Mouse (Mus musculus) CH12.LX (cell line): ENCODE measurements around the gene Sec63. TPM values are rescaled to one million over a fixed set of nuclear protein-coding genes. Genes with fewer than 3 reads are reported as not detected.
A peak's percentile ranks its signal among the peaks of the same experiment; 100 is the strongest.

ENCODE experiments used
- DNase-seq: peaks from one replicate; pipeline ENCODE4 v3.0.0-alpha.2; 2013; ENCODE audit errors: extremely low read depth
- H3K27ac ChIP-seq: 2 replicates; pipeline ENCODE4 v1.5.1; 2012; ENCODE audit warnings: low read depth, mild to moderate bottlenecking, control low read depth, moderate library complexity; ENCODE audit not compliant: insufficient read depth
- H3K27me3 ChIP-seq: replicated peaks from 2 replicates; pipeline ENCODE3; 2012; ENCODE audit warnings: inconsistent platforms
- H3K36me3 ChIP-seq, 2 experiments: replicated peaks in 1 of 2; 2 replicates each; pipeline versions ENCODE3 to v1.6.1; 2012; ENCODE audit warnings: inconsistent platforms in 1 of 2, low read length in 1 of 2, mild to moderate bottlenecking in 1 of 2, mixed read lengths in 1 of 2, moderate library complexity in 1 of 2; ENCODE audit not compliant: control insufficient read depth in 1 of 2, insufficient read depth in 1 of 2
- H3K4me1 ChIP-seq, 2 experiments: 2 replicates each; pipeline ENCODE4 v1.6.1; 2012; ENCODE audit warnings: inconsistent platforms in 1 of 2, moderate library complexity in 1 of 2; ENCODE audit not compliant: insufficient read depth in 2 of 2, control insufficient read depth in 1 of 2
- H3K4me2 ChIP-seq: 2 replicates; pipeline ENCODE4 v1.6.1; 2012; ENCODE audit warnings: low read depth, mild to moderate bottlenecking, control low read depth; ENCODE audit not compliant: poor library complexity, insufficient read depth, severe bottlenecking
- H3K4me3 ChIP-seq, 3 experiments: fragments of 150-350 bp in 1 of 3; sonication (generic) in 1 of 3; replicated peaks in 1 of 3; 2 replicates each; pipeline versions ENCODE3 to v1.5.1; 2011 to 2012; ENCODE audit warnings: low read depth in 2 of 3, low read length in 2 of 3, mild to moderate bottlenecking in 2 of 3, moderate library complexity in 2 of 3, control low read depth in 1 of 3, improper control_type of control experiment in 1 of 3, inconsistent platforms in 1 of 3, mixed read lengths in 1 of 3; ENCODE audit not compliant: poor library complexity in 1 of 3
- H3K79me2 ChIP-seq: replicated peaks from 2 replicates; pipeline ENCODE4 v1.6.1; 2012; ENCODE audit warnings: mild to moderate bottlenecking, moderate library complexity; ENCODE audit not compliant: control insufficient read depth, poor library complexity, insufficient read depth, severe bottlenecking; ENCODE audit errors: extremely low read depth
- H3K9ac ChIP-seq: 2 replicates; pipeline ENCODE4 v1.6.1; 2012; ENCODE audit warnings: low read depth, mild to moderate bottlenecking, control low read depth, moderate library complexity; ENCODE audit not compliant: insufficient read depth
- H3K9me3 ChIP-seq: replicated peaks from 2 replicates; pipeline ENCODE3; 2012; ENCODE audit warnings: low read length, inconsistent platforms, mixed read lengths
- BHLHE40 ChIP-seq: IDR thresholded peaks from 2 replicates; pipeline ENCODE4 v1.6.1; 2011; ENCODE audit warnings: mild to moderate bottlenecking, low read depth, low read length, improper control_type of control experiment
- CTCF ChIP-seq, 2 experiments: IDR thresholded peaks in 1 of 2; conservative IDR thresholded peaks in 1 of 2; 2 replicates each; pipeline ENCODE4 v1.5.1; 2011 to 2012; ENCODE audit warnings: low read depth in 2 of 2, low read length in 2 of 2, improper control_type of control experiment in 1 of 2, inconsistent platforms in 1 of 2, mild to moderate bottlenecking in 1 of 2, moderate library complexity in 1 of 2
- E2F4 ChIP-seq: IDR thresholded peaks from 2 replicates; pipeline ENCODE4 v1.6.1; 2011; ENCODE audit warnings: low read depth, low read length, improper control_type of control experiment; ENCODE audit not compliant: insufficient replicate concordance
- ETS1 ChIP-seq: conservative IDR thresholded peaks from 2 replicates; pipeline ENCODE4 v1.6.1; 2012; ENCODE audit warnings: low read depth, mild to moderate bottlenecking, inconsistent platforms, low read length, improper control_type of control experiment, moderate library complexity
- GABPA ChIP-seq: IDR thresholded peaks from 2 replicates; pipeline ENCODE4 v1.6.1; 2012; ENCODE audit warnings: low read depth, low read length, improper control_type of control experiment, inconsistent platforms; ENCODE audit not compliant: insufficient replicate concordance
- IRF4 ChIP-seq: IDR thresholded peaks from 2 replicates; pipeline ENCODE4 v1.6.1; 2014; ENCODE audit warnings: low read depth, mild to moderate bottlenecking, inconsistent platforms, low read length, improper control_type of control experiment
- JUND ChIP-seq: conservative IDR thresholded peaks from 2 replicates; pipeline ENCODE4 v1.6.1; 2011; ENCODE audit warnings: low read depth, low read length, improper control_type of control experiment
- KAT2A ChIP-seq: IDR thresholded peaks from 2 replicates; pipeline ENCODE4 v1.6.1; 2012; ENCODE audit warnings: low read length, improper control_type of control experiment, inconsistent platforms; ENCODE audit not compliant: insufficient replicate concordance
- MAFK ChIP-seq: IDR thresholded peaks from 2 replicates; pipeline ENCODE4 v1.6.1; 2011; ENCODE audit warnings: low read length, improper control_type of control experiment; ENCODE audit not compliant: insufficient replicate concordance
- MAX ChIP-seq: IDR thresholded peaks from 2 replicates; pipeline ENCODE4 v1.6.1; 2011; ENCODE audit warnings: low read length, improper control_type of control experiment
- MXI1 ChIP-seq: IDR thresholded peaks from 2 replicates; pipeline ENCODE4 v1.6.1; 2011; ENCODE audit warnings: mild to moderate bottlenecking, low read depth, low read length, improper control_type of control experiment
- MYC ChIP-seq: IDR thresholded peaks from 2 replicates; pipeline ENCODE4 v1.6.1; 2011; ENCODE audit warnings: low read depth, mild to moderate bottlenecking, improper control_type of control experiment, low read length
- NELFE ChIP-seq: IDR thresholded peaks from 2 replicates; pipeline ENCODE4 v1.6.1; 2011; ENCODE audit warnings: low read depth, low read length, improper control_type of control experiment
- NRF1 ChIP-seq: IDR thresholded peaks from 2 replicates; pipeline ENCODE4 v1.6.1; 2014; ENCODE audit warnings: low read depth, mild to moderate bottlenecking, inconsistent platforms, low read length, improper control_type of control experiment, moderate library complexity
- SMC3 ChIP-seq: IDR thresholded peaks from 2 replicates; pipeline ENCODE4 v1.6.1; 2011; ENCODE audit warnings: low read depth, low read length, improper control_type of control experiment
- UBTF ChIP-seq: IDR thresholded peaks from 2 replicates; pipeline ENCODE4 v1.6.1; 2012; ENCODE audit warnings: low read depth, mild to moderate bottlenecking, inconsistent platforms, low read length, improper control_type of control experiment, moderate library complexity
- USF1 ChIP-seq: IDR thresholded peaks from 2 replicates; pipeline ENCODE4 v1.6.1; 2014; ENCODE audit warnings: low read depth, mild to moderate bottlenecking, inconsistent platforms, low read length, improper control_type of control experiment
- USF2 ChIP-seq: conservative IDR thresholded peaks from 2 replicates; pipeline ENCODE4 v1.6.1; 2011; ENCODE audit warnings: low read depth, low read length, improper control_type of control experiment
- ZMIZ1 ChIP-seq: IDR thresholded peaks from 2 replicates; pipeline ENCODE4 v1.6.1; 2012; ENCODE audit warnings: low read depth, mild to moderate bottlenecking, inconsistent platforms, low read length, improper control_type of control experiment
- dilution Hi-C: fragments of 300-500 bp; cut with MboI; formaldehyde crosslinking; loops from 2 replicates; pipeline ENCODE4 v1.14.3; 2020; ENCODE audit warnings: low sequenced_read_pairs; ENCODE audit not compliant: extremely low pct_unique_long_range_greater_than_20kb, extremely low pct_ligation_motif_present
- in situ Hi-C: fragments of 300-500 bp; cut with MboI; formaldehyde crosslinking; loops from 3 replicates; pipeline ENCODE4 v1.14.3; 2019; ENCODE audit warnings: low sequenced_read_pairs, low pct_ligation_motif_present, low pct_unique_long_range_greater_than_20kb, mixed read lengths
- polyA plus RNA-seq: library from polyadenylated mRNA; unstranded; fragments of >175 nt; gene quantifications from 2 replicates; pipeline ENCODE4 v1.2.1, GENCODE M21; 2012; ENCODE audit warnings: low read depth; ENCODE audit not compliant: insufficient read length
- total RNA-seq, 2 experiments: library from RNA; depleted of rRNA; stranded (reverse); fragments of 300-350 nt in 1 of 2; fragments of >200 nt in 1 of 2; gene quantifications; 2 replicates each; pipeline ENCODE4 v1.2.3; 2012 to 2014

Gene Sec63
- total and polyA plus RNA-seq, 3 experiments = 20.5 to 74.9 (median 26.2) TPM

GRCm38 (mm10) chr10:42864696-42865095 lies 103.4 kb downstream of the Sec63 start:
- dilution Hi-C loops = no loop called here
- Histone ChIP-seq H3K4me2 (no peak overlapping the region), H3K27me3 (no peaks in the 10 kb centered on the region)
- TF ChIP-seq UBTF (no peak), ETS1 (no peak), CTCF (conservative IDR thresholded peaks at IDR 0.05 in 1 of 2, IDR thresholded peaks at IDR 0.05 in 1 of 2; ENCODE audit: low read depth in 2 of 2, low read length in 2 of 2) (no peak), NRF1 (no peak), GABPA (no peak), ZMIZ1 (no peak), KAT2A (no peak), JUND (no peak), E2F4 (no peak), MAFK (no peak)
- TF ChIP-seq, all 38 proteins: peak for 0
- H3K36me3 ChIP-seq = peaks cover 0 to 2% of the 10 kb centered on the region in 2 experiments
- no peak overlapping the region for H3K27ac ChIP-seq
- H3K9ac ChIP-seq = no peak overlapping the region
- in situ Hi-C loops = loop anchor here (5.0 kb wide), 1 partner anchor 73 kb away; no protein-coding TSS in a partner anchor
- peaks cover 15 to 48% of the 10 kb centered on the region in 2 experiments for H3K4me1 ChIP-seq
- DNase-seq = no peak
- no peaks in the 10 kb centered on the region for H3K79me2 ChIP-seq
- H3K4me3 ChIP-seq = no peak overlapping the region
- no peaks in the 10 kb centered on the region for H3K9me3 ChIP-seq

GRCm38 (mm10) chr10:42868416-42868815 lies 107.1 kb downstream of the Sec63 start:
- no peak overlapping the region for H3K4me3 ChIP-seq
- TF ChIP-seq MYC (0 out of 2 replicates have a peak, but pooled peaks have one; percentile 20), BHLHE40 (no peak), NRF1 (no peak), SMC3 (no peak), IRF4 (peak; percentile 56; the same call in 1 of the 2 replicates), ZMIZ1 (no peak), USF1 (no peak), USF2 (no peak), MAX (0 out of 2 replicates have a peak, but pooled peaks have one; percentile 36), MXI1 (no peak), NELFE (no peak)
- TF ChIP-seq, all 38 proteins: peak for 3
- H3K9me3 ChIP-seq = no peaks in the 10 kb centered on the region
- no peaks in the 10 kb centered on the region for H3K27me3 ChIP-seq
- dilution Hi-C loops (no loop called here), in situ Hi-C loops (no loop called here)
- DNase-seq = no peak
- no peak overlapping the region for H3K9ac ChIP-seq
- no peak overlapping the region for H3K27ac ChIP-seq
- H3K4me1 ChIP-seq = peaks cover 7 to 37% of the 10 kb centered on the region in 2 experiments
- no peaks in the 10 kb centered on the region for H3K79me2 ChIP-seq
- H3K4me2 ChIP-seq = no peak overlapping the region
- H3K36me3 ChIP-seq = peaks cover 0 to 4% of the 10 kb centered on the region in 2 experiments
